Mouse (Mus musculus) kidney, adult 2 months (tissue): ENCODE results near the gene Mapk8ip1.

Experiments used
- CTCF ChIP-seq: fragments of 200-500 bp; conservative IDR thresholded peaks from 2 replicates; pipeline ENCODE4 v1.5.1; 2011; ENCODE audit warnings: low read depth, mild to moderate bottlenecking, control low read depth, low read length, moderate library complexity, mixed read lengths; ENCODE audit not compliant: insufficient read depth, insufficient read length
- POLR2A ChIP-seq: fragments of 200-500 bp; IDR thresholded peaks from one replicate; pipeline ENCODE4 v1.6.1; 2011; ENCODE audit warnings: low read depth, low read length, control low read depth

DNA sequence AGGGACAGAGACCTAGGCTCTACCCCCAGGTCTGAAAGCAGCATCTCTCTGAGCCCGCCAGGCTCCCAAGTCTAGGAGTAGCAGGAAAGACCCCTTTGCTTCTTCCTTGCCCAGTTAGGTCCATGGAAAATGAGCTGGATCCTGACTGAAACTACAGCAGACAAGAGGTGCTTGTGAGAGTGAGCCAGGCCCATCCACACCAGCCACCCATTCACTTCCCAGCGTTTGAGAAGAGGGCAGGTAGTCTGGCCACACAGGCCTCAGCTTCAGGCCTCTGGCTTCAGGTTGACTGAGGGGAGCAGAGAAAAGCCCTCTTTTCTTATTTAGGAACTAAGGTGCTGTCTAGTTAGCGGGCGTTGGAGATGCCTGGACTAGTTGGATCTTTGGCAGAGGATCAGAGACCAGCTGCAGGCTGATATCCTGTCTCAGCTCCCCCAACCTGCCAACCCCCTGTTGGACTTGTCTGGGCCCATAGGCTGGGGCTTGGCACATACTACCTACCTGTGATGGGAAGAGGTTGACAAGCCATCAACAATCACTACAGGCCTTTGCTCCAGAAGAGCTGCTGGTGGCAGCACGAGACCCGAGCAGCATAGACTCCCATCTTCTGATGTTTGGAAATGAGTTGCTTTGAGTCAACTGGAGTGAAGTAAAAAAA, 38.4 kb downstream of the Mapk8ip1 start:
- no peak for TF ChIP-seq CTCF
- TF ChIP-seq POLR2A: no peak
